Mouse (Mus musculus): Measurements from ENCODE around the gene Nop16.

DNA sequence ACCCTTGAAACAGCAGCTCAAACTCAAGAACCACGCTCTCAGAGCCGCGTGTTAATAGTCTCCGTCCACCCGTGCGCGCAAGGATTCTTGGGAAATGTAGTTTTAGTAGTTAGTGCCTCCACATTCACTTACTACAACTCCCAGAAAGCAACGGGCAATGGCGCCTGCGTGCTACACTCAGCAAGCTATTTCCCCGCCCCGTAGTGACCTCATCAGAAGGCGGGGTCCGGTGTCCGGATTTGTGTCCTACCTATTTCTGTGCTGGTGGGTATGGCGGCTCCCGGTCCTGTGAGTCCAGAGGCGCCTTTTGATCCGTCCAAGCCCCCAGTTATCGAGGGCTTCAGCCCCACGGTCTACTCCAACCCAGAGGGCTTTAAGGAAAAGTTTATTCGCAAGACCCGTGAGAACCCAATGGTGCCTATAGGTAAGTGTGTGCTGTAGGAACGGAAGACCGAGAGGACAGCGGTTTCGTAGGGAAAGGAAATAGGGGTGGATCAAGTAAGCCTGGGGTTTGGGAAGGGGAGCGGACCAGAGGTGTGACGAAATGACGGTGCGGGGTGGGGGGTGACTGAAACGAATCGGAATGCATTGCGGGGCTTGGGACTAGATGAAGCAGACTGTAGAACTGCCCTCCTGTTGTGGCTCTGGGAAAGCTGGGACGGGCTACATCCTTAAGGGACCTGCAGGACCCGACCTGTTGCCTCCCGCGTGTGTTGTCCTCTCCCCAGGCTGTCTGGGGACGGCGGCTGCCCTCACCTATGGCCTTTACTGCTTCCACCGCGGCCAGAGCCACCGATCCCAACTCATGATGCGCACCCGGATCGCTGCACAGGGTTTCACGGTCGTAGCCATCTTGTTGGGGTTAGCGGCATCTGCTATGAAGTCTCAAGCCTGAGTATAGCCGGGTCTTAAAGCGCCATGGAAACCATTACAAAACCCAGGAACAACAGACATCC lies at the start of gene Nop16, which contains the start of gene Higd2a:
- TF ChIP-seq POLR2A (IDR thresholded peaks at IDR 0.05; ENCODE audit: extremely low read depth, insufficient read depth, low read length) (peak; percentile 64), CTCF (IDR thresholded peaks at IDR 0.05; ENCODE audit: low read depth, low read length) (no peak)
